ENCODE assay signal across 20 mouse cellular contexts in genomic region chr14:76940507-76940906, GRCm38 (mm10).
"Had no signal": no experiment of that assay in that cellular context is flagged by ENCODE, and none has a peak within 500 bp of the region (broad histone marks: within the 10 kb centered on the region; RNA-seq: fewer than 3 reads in every experiment).

No protein-coding gene starts in this region.

- ATAC-seq: forebrain, embryonic 13.5 days; forebrain, embryonic 14.5 days; forebrain, embryonic 15.5 days; forebrain, embryonic 16.5 days; forebrain, postnatal 0 days had no signal

- DNase-seq: cerebellum, adult 8-10 months; cerebellum, adult 9-10 months; cerebellum, adult 9-11 months; cerebellum, postnatal 10 days; cerebellum, postnatal 14 days; cerebellum, postnatal 25 days; cerebellum, postnatal 36 days; embryo, embryonic 11 days; forebrain, postnatal 0 days; gastrocnemius, adult 2 months; gastrocnemius, postnatal 10 days; gastrocnemius, postnatal 14 days; gastrocnemius, postnatal 25 days; gastrocnemius, postnatal 36 days; heart, adult 18-20 months; heart, adult 2 months had no signal
